Mouse (Mus musculus) megakaryocyte-erythroid progenitor cell, adult 5-6 weeks (primary cell): ENCODE data around the gene Nmt1. TPM values are rescaled to one million over a fixed set of nuclear protein-coding genes. Genes with fewer than 3 reads are reported as not detected.

Source experiments
- ATAC-seq: replicated peaks from 2 replicates; pipeline ENCODE4 v1.8.0; 2016; ENCODE audit warnings: mild to moderate bottlenecking, inconsistent platforms; ENCODE audit not compliant: severe bottlenecking, poor library complexity, low FRiP score, low TSS enrichment
- total RNA-seq, 2 experiments: library from RNA; stranded (forward) in 1 of 2; stranded (reverse) in 1 of 2; fragments of 200-1000, 215-1000 nt in 1 of 2; fragments of >200 nt in 1 of 2; fragmentation: Nextera tagmentation in 1 of 2; gene quantifications; 2 replicates each; pipeline ENCODE4 v1.2.3; 2014 to 2017

The Nmt1 gene
- total RNA-seq, 2 experiments from 2014 or later = 33.2 to 42.0 TPM

DNA sequence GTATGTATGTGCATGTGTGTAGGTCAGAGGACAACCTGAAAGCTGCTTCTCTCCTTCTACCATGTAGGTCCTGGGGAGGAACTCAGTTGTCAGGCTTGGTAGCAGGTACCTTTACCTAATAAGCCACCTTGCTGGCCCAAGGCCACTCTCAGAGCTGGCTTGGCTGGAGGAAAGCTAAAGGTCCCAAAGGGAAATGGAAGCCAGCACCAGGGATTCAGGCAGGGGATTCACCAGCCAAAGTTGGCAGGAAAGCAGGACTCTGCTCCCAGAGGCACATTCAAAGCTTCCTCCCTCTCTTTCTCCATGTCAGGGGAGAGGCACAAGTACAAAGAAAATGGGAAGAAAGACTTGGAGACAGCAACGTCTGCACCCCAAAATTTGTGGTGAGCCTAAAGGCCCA is 23.1 kb upstream of the Nmt1 start:
- no peak for ATAC-seq

DNA sequence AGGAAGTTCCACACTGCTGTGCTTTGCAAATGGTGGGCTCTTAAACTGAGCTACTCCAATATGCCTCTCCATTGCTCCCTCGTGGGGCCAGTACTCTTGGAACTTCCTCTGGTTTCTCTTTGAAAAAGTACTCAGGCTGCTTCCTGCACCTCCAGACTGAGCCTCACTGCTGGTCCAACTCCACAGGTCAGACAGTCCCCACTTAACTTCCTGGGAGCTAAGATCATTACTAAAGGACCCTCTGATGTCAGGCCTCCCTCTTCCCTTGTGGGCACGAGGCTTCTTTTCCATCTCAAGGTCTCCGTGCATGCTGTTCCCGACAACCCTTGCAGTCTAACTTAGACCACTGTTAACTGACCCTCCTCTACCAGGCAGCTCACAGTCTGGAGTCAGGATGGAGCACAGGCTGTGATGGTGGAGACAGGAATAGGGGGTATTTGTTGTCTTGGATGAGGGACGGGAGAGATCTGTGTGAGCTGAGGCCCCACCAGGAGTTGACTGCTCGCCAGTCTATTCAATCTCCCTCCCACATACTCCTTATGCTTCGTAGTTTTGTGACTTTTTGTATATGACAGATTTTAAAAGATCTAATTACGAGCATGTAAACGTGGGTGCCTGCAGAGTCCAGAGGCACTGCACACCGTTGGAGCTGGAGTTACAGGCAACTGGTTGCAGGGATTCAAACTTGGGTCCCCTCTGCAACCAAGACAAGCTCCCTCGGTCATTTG is 22.6 kb upstream of the Nmt1 start:
- ATAC-seq = no peak

DNA sequence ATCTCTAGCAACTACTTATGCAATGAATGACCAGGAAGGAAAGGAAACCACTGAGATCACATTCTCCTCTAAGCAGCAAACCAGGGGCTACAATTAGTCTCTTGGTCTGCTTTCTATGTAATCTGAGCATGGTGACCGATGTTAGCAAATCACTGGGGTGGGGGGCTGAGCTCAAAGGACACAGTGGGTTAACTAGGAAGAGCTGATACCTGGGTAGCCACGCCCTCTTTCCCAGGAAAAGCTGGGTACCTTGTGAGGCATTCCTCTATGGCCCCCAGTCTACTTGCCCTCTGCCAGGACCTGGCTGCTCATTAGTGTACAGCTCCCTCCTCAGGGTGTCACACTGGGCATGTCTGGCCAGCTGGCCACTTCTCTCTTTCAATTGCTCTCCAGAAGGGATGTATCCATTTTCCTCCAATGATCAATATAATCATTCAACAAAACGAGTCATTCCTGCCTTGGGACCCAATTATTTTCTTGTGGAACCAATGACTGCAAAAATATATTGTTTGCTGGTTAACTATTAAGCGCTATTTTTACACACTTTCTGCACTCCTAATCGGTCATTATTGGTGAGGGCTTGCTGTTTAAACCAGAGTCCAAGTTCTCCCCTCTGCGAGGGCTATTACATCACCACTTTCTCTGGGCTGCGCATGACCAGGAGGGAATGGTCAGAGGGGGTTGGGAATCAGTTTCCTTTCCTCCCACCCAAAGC is 21.5 kb upstream of the Nmt1 start:
- no peak for ATAC-seq

DNA sequence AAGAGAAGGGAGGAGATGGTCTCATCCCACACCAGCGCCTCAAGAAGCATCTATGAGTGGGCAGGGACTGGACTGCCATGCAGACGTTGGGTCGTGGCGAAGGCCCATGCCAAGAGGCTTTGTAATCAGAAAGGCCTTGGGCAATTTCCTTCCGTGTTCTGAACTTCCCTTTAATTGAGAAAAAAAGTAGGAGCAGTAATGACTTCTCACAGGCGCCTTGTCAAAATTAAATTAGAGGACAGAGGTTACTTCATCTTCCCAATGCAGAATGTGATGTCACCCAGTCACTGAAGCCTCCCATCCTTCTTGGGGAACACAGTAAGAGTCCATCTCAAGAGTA is 21.0 kb upstream of the Nmt1 start:
- no peak for ATAC-seq

DNA sequence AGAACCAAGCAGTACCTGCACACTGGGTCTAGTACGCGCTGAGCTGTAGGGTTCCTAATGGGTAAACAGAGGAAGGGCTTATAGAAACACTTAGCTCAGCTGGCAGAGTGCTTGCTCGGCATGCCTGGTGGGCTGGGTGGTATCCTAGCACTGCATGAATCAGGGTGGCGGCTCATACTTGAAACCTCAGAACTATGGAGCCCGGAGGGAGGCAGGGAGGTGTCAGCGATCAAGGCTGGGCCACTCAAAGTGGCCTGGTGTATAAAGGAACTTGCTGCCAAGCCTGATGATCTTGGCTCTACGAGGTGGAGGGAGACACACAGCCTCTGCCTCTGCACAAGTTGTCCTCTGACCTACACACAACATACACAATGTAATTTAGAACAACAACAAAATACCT is 19.4 kb upstream of the Nmt1 start:
- no peak for ATAC-seq

DNA sequence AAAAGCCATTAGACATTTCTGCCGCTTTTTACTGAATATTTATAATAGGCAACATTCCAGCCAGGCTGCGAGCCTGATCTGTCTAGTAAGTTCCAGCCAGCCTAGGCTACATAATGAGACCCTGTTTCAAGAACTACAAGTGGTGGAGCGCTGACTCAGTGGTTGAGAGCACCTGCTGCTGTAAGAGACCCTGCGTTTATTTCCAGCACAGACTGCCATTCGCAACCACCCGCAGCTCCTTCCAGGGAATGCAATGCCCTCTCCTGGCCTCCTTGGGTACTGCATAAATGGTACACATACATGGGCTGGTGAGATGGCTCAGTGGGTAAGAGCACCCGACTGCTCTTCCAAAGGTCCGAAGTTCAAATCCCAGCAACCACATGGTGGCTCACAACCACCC is 18.8 kb upstream of the Nmt1 start:
- no peak for ATAC-seq

DNA sequence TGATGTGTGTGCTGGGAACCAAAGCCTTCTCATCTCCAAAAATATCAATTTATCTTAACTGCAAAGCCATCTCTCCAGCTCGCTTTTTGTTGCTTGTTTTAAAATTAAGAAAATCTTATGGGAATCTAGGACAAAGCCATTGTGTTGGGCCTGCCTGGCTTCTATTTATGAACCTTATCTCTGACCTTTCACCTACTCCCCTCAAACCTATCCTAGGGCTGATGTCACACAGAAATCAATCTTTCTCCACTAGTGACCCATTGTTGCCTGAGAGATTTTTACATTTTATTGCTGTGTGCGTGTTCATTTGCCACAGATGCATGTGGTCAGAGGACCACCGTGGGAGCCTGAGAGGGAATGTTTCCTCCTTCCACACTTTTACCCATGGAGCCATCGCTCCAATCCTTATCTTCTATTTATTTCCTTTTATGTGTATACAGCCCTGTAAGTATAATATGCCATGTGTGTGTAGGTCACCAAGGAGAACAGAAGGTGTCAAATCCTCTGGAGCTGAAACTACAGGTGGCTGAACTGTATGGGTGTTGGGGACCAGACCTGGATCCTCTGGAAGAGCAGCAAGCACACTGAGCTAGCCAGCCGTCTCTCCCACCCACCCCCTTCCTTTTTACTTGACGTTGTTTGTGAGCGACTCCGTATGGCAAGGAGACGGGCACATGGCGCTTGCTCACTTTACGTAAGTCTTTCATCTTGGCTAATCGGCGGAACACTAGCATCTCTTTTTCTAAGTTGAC is 17.4 kb upstream of the Nmt1 start:
- ATAC-seq = no peak

DNA sequence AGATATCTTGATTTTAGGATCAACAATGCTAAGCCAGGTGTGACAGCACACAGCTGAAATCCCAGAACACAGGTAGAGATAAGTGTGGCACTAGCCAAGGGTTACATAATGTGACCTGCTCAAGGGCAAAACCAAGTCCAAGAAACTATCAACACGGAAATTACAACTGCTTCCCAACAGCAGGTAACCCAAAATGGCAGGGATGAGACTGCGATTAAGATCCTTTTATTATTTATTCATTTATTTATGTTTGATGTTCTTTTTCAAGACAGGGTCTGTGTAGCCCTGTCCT is 16.8 kb upstream of the Nmt1 start:
- no peak for ATAC-seq

DNA sequence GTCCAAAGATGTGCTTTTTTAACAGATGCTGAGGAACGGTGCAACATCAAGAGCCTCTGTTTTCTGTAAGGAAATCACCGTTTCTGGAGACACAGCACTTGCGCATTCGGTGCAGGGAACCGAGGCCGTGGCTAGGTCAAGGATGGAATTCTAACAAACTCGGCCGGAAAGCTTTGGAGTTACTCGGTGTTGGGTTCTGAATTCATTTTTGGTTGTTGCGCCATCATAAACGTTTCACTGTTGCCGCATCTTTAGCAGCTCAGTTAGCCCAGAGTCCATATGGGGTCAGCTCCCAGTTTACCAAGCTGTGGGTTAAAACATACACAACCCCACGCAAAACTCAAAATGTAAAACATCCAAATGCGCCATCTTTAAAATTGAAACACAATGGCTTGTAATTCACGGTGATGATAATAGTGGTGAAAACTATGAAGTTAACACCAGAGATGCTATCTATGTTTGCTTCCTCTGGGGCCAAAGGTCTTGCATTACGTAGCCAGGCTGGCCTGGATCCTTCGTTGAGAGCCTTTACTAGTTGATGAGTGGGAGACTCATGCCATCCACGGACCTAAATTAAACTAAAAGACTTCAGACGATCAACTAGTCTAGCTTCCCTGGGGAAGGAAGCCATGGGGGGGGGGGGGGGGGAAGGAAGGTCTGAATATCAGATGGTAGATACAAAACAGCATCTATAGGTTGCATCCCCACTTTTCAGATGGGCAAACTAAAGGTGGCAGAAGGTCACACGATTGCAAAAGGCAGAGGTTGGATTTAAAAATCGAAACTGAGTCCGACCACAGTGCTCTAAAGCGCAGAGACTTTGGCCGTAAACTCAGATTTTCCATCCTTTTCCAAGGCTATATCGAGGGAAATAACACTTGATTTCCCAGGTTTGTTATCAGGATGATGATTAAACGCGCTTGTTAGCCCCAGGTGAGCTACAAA is 11.8 kb upstream of the Nmt1 start:
- ATAC-seq = no peak

DNA sequence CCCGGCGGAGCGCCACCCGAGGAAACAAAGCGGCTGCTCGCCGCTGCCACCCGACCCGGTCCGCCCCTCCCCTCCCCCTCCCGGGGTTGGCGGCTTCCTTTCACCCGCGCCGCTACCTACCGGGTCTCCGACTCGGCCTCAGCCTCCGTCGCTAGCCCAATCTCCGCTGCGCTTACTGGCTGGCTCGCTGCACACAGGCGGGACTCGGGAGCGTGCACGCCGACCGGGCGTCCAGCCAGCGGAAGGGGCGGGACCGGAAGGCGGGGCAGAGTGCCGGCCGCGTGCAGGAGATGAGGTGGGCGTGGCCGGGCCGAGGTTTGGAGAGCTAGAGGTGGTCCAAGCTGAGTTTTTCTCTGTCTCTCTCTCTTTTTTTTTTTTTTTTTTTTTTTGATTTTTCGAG is 11.1 kb upstream of the Nmt1 start:
- peak; percentile 100 for ATAC-seq

DNA sequence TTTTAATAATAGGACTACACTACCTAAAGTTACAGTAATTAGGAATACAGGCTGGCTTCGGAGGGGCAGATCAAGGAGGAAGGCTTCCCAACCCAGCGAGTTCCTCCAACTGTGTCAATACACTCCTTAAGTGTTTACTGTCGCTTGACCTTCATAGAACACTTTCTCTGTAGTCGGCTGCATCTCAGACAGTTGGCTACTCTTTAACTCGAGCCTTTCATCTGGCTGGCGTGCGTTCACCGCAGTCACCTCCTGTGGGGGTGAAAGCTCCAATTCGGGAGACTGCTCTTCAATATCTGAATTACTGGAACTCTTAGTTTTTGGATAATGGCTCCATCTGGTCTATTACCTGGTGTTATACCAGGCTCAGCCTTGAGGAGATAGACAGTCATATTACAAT is 10.3 kb upstream of the Nmt1 start:
- ATAC-seq = no peak

DNA sequence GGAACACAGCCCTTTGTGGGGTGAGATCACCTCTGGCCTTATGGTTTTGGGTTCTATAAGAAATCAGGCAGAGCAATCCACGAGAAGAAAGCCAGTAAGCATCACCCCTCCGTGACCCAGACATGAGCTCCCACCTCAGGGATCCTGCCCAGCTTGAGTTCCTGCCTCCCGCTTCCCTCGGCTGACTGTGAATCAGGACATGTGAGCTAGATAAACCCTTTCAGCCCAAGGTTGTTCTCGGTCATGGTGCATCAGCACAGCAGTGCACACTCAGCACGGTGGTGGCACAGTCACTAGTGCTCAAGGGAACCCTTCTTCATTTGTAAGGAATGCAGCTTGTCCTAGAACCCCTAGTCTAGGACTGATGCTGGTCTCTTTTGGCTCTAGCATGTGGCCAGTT is 9.1 kb upstream of the Nmt1 start:
- no peak for ATAC-seq

DNA sequence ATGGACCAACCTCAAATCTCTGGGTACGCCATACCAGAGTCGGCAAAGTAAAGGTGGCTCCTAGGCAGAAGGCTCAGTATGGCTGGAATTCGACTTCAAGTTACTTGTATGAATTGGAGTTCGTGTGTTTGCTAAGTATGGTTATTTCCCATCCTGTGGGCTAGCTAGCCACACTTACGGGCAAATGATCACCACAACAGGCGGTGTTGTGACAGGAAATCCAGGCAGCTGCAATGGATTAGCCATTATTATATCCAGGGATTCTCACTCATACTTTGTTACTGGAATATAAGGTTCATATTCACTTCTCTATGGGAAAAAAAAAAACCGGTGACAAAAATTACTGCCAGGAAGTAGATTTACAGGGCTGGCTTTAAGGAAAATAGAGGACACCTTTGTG is 8.7 kb upstream of the Nmt1 start:
- ATAC-seq = no peak

DNA sequence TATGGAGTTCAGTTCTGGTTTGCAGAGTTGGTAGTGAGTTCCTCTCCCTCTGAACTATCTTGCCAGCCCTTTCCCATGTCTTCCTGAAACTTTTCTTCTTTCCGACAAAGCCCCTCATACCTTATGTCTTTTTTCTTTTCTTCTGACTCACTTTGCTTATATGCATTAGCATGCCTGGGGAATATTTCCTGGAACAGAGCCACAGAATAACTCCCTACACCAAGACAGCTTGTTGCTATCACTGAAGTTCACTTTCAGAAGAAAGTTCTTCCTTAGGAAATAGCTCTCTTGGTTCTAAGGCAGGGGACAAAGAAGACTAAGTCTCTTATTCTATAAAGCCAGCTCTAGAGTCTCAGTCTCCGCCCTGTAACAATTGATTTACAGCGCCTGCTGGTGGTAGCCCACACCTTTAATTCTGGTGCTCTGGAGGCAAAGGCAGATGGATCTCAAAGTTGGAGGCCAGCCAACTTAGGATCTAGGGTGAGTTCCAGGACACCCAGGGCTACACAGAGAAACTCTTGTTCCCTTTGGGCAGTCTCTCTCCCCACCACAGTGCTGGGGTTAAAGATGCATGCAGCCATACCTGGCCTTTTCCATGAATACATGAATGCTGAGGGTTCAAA is 7.2 kb upstream of the Nmt1 start:
- no peak for ATAC-seq

DNA sequence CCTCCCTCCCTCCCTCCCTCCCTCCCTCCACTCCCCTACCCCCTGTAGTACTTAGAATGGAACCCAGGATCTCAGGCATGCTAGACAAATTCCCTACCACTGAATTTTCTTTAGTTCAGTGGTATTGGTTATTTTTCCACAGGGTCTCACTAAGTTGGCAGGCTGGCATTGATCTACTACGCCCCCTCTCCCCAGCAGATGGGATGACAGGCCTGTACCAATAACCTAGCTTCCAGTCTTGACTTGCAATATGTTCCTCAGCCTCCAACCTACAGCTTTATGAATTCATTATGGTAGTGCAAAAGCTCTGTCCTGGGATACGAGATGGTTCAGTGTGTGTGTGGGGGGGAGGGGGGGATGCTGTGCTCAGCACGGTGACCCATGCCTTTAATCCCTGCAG is 4.0 kb upstream of the Nmt1 start:
- no peak for ATAC-seq

DNA sequence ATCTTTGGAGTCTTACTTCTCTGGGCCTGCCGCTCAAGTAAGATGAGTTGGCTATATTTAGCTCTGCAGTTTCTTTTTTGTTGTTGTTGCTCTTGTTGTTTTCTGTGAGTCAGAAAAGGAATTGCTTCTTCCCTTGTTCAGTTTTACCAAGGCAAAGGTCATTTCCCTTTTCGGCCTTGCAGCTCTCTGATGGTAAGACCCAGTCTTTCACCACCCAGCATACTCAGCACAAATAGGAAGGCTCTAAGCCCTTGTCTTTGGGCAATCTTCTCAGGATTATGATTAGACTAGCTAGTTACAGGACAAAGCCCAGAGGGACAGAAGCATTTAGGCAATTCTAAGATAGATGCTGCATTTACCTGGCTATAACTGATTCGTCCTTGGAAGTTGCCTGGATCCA is 1.1 kb upstream of the Nmt1 start:
- no peak for ATAC-seq

DNA sequence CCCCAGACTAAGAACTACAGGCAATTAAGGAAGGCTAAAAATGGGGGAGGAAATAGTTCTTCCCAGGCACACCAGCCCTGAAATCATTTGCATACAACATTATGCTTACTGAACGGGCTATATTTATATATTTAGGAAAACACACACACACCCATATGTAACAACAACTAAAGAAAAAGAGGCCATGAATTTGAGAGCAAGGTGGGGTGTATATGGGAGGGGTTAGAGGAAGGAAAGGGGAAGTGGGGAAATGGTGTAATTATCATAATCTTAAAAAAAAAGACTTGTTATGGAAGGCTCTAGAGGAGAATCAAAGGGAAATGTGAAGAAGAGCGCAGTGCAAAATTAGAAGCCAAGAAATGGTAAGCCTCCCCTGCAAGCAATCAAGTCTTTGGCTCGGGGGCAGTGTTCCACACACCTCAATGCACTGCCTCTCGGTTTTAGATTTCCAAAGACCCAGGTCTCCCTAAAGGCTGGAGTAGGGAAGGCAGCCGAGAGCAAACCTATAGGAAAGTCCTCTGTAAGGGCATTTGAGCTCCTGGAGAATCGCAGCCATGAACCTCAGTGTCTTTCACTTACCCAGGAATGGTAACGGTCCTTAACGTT is 317 bp upstream of the Nmt1 start:
- no peak for ATAC-seq

DNA sequence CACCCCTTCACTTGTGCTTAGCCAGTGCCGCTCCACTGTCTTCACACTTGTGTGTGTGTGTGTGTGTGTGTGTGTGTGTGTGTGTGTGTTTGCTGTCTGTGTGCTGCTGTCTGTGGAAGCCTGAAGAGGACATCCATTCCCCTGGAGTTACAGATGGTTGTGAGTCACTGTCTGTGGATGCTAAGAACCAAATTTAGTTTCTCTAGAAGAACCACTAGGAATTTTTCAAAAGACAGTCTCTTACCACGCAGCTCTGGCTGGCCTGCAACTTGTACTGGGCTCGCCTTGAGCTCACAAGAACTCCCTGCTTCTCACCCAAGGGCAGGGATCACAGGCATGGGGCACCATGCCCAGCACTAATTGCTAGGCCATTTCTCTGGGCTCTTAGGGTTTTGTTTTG is 5.0 kb downstream of the Nmt1 start:
- ATAC-seq = no peak

DNA sequence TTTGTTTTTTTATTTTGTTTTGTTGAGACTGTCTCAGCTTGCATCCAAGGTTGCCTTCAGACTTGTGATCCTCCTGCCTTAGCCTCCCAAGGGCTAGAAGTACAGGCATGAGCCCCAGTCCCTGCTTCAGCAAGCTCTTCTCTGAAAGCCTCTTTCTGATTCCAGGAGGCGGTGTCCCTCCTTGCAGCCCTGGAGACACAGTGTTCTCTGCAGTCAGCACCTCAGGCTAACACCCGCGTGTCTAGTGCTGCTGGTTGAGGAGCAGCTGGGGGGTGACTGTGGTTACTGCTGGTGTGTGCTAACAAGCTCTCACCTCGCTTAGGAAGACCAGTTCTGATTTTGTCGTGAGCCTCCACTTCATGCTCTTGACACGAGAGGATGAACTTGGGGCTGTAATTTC is 7.0 kb downstream of the Nmt1 start:
- no peak for ATAC-seq
